Mouse (Mus musculus): ENCODE measurements around the gene Bmp7.

The Bmp7 gene

DNA sequence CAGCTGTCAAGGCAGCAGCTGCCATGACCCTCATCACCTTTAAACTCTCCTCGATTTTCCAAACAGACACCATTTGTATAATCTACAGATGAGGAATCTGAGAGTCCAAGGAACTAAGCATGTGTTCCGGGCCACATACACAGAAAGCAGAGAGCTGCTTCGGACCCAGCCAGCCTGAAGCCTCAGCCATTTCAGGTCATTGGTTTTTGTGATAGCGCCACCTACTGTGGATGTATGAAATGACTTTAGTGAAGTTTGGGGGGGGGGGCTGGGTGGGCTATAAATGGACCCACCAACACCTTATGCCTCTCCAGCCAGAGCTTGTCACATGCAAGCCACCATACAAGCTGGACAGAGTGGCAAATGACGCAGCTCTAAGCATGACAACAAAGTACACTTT is 8.9 kb upstream of the Bmp7 start:
- DNase-seq (ENCODE audit: extremely low read depth, low read depth, low spot score) = no peak

- DNase-seq (ENCODE audit: extremely low read depth, low read depth, low spot score) = no peak
Measured at GRCm38 (mm10) chr2:172940799-172941163, 660 bp upstream of the Bmp7 start.

GRCm38 (mm10) chr2:172939639-172940002 is 500 bp downstream of the Bmp7 start:
- no peak for DNase-seq (ENCODE audit: extremely low read depth, low read depth, low spot score)

DNA sequence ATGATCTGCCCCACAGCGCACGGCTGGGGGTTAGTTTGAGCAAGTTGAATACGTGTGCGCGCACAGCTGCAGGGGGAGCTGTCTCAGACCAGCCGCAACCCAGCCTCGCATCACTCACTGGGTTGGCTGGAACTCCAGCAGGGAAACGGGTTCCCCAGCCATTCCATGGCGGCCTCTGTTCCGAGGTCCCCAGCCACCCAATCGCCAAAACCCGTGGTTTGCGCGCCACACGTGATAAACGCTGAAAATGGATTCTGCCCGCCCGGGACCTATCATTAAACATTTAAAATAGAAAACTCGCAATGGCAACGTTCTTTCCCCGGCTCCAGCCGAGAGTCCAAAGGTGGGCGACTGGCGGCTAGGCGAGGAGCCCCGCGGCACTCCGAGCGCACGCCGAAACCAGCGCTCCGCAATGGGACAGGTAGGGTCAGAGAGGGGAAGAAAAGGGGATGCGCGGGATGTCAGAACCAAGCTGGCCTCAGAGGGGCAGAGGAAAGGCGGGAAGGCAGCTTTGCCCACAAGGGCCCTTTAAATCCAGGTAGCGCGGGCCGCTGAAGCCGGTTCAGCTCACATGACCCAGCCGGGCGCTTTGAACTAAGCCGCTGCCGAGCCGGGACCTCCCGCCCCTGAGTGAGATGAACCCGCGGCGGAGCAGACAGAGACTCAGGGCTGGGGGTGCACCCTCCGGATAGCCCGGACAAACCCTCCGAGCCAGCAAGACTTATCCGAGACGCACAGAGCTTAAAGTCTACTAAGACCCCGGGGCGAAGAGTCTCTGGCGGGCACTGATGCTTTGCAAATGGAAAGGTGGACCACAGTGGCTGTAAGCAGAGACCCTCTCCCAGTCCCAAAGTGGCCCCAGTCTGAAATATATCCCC is 1.1 kb downstream of the Bmp7 start:
- no peak for DNase-seq (ENCODE audit: extremely low read depth, low read depth, low spot score)

GRCm38 (mm10) chr2:172937326-172938190 is 2.6 kb downstream of the Bmp7 start:
- DNase-seq (ENCODE audit: extremely low read depth, low read depth, low spot score) = no peak

GRCm38 (mm10) chr2:172936844-172937243 is 3.3 kb downstream of the Bmp7 start:
- no peak for DNase-seq (ENCODE audit: extremely low read depth, low read depth, low spot score)

DNA sequence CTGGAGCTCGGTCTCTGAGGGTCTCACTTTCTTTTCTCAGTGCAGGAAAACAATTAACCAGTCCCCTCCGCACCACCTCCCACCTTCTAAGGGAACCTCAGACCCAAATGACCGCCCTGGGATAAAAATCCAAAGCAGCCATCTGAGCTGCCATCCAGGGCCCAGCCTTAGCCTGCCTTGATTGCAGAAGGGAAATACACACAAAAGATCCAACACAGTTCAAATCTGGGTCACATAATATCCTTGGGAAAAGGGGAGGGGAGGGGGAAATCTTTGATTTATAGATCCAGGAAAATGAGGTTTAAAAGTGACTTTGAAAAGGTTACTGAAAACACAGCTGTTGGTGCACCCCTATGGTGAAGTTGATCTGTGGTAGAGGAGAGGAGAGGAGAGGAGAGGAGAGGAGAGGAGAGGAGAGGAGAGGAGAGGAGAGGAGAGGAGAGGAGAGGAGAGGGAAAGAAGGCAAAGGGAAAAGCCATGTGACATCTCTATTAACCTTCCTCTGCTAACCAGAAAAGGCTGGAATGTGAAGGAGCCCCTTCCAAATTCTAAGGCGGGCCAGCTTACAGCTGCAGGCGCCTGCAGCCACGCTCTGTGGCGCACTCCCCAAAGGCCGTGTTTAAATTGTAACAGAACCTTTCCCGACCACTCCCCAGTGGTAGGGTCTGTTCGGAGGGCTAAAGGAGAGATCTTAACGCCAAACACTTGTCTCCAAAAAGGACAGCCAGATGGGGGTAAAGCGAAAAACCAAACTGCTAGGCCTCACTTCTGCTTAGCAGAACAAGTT is 4.2 kb downstream of the Bmp7 start:
- no peak for DNase-seq (ENCODE audit: extremely low read depth, low read depth, low spot score)

GRCm38 (mm10) chr2:172934891-172935740 is 5.0 kb downstream of the Bmp7 start:
- DNase-seq (ENCODE audit: extremely low read depth, low read depth, low spot score) = no peak

DNA sequence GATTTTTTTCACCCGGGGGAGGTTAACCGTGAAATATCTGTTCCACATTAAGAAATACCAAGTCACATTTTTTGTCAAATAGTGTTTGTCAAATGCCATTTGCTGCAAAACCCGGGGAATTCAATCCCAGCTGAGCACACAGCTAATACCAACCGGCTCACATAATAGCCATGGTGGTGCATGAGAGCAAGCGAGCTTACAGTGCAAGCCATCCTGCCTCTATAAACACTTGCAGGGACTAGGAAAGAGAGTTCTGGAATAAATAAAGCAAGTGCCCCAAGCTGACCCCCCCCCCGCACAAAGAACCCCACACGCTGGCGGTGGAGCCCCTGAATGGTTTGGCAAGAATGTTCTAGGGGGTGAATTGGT is 5.7 kb downstream of the Bmp7 start:
- DNase-seq (ENCODE audit: extremely low read depth, low read depth, low spot score) = no peak

DNA sequence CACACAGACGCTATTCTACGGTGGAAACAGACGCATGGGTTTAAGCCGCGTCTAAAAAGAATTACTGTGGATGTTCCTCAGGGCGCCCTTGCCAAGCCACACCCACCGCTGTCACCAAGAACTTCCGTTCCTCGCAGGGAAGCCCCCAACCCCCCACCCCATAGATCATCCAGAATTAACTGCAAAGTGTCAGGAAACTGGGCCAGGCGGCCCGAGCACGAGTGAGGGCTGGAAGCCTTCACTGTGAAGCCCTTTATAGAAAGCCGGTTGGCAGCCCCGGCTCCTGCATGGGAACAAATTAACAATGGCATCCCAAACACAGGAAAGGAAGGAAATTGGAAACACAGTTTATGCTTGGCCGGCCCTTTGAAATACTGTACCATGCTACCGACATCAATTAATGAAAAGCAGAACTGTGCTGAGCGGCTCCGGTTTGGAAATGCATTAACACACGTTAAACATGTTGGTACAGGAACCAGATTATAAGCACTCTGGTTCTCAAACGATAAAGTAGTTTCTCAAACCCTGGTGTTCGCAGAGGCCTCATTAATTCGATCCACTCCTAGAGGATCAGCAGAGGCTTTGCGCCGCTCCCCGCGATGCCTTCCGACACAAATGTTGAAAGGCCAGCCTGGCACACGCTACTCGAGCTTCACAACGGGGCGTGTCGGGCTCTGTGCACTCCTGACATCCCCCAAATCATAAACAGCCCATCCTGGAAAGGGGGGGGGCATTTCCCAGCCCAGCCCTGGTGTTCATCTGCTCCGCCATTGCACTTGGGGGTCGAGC is 6.3 kb downstream of the Bmp7 start:
- no peak for DNase-seq (ENCODE audit: extremely low read depth, low read depth, low spot score)

GRCm38 (mm10) chr2:172931137-172931898 is 8.8 kb downstream of the Bmp7 start:
- peak; percentile 72 for DNase-seq (ENCODE audit: extremely low read depth, low read depth, low spot score)

DNA sequence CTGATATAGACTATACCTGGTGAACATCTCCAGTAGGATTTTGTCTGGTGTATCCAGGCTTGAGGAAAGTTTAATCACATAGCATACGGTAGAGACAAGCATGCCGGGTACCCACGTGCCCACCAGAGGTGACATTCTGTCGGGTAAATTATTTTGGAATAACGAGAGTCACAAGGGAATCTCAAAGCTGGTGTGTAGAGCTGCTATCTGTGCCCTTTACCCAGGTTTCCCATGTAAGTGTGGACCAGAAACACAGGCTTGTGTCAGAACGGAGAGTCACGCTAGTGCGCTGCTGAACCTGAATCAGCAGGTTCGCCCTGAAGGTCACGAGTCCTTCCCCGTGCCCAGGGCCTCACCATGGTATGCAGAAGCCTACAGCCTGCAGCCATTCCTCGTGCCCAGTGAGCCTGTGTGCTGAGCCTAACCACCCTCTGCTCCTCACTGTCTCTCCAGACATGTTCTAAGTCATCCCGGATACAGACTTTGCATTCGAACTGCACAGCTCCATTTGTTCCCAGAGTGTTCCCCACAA is 10.2 kb downstream of the Bmp7 start:
- no peak for DNase-seq (ENCODE audit: extremely low read depth, low read depth, low spot score)

DNA sequence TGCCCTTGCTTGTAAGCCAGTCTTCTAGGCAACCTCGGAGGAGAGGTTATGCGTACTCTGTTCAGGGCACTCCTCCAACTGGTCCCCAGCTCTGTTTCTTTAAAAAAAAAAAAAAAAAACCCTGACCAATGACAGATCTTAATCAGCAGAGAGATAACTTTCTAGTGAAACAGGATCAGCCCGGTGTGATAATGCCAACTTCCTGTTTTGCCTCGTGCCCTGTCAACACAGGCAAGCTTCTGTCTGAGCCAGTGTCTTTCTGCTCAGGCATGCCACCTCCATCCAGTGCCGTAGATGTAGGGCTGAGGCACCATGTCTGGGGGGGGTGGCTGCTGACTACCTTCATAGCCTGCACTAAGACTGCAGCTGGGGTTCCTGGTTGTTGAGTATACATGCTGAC is 12.5 kb downstream of the Bmp7 start:
- DNase-seq (ENCODE audit: extremely low read depth, low read depth, low spot score) = no peak

DNA sequence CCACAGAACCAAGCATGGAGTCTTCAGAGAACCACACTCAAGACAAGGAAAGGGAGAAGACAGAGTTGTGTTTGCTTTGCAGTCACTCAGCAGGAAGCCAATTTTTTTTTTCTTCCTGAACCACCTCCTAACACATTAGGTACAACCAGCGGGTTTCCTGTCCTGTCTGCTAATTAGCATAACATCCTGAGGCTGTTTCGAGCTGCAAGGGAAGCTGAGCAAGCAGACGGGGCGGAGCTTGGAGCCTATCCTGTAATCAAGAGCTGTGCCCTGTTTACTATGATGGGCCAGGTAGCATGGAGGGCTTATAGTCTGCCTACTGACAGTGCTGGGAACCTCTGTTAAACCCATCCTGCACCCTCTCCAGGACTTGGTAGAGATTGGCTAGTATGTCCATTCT is 13.8 kb downstream of the Bmp7 start:
- DNase-seq (ENCODE audit: extremely low read depth, low read depth, low spot score) = no peak

DNA sequence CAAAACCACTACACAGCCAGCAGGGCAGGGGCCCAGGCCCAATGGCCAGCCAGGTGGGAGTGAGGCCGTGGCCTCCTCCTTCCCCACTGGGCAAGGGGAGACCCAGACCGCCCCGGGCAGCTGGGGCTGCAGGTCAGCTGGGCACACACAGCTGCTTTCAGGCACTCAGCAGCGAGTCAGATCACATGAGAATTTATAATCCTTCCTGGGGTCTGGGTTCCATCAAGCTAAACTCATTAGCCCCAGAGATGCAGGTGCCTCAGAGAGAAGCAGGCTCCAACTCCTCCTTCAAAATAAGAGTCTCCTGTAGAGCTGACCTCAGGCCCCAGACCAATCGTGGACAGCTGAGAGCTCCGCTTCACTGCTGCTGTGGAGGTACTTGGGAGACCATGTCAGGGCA is 15.2 kb downstream of the Bmp7 start:
- DNase-seq (ENCODE audit: extremely low read depth, low read depth, low spot score) = no peak

- no peak for DNase-seq (ENCODE audit: extremely low read depth, low read depth, low spot score)
Measured at GRCm38 (mm10) chr2:172923198-172923597, 16.9 kb downstream of the Bmp7 start.

DNA sequence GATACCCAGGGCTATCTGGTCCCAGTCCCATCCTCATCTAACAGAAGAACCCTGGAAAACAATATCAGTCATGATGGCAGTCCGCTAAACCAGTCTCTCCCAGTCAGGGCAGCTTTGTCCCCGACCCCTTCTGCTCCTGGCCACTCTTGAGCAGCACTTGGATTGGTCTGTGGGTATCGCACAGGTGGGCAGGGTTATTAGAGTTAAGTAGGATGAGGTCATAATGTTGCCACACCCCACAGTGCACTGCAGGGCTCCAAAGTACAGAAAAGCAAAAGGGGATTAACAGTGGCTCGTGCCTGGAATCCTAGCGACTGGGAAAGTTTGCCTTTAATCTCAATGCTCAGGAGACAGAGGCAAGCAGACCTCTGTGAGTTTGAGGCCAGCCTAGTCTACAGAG is 17.5 kb downstream of the Bmp7 start:
- no peak for DNase-seq (ENCODE audit: extremely low read depth, low read depth, low spot score)

DNA sequence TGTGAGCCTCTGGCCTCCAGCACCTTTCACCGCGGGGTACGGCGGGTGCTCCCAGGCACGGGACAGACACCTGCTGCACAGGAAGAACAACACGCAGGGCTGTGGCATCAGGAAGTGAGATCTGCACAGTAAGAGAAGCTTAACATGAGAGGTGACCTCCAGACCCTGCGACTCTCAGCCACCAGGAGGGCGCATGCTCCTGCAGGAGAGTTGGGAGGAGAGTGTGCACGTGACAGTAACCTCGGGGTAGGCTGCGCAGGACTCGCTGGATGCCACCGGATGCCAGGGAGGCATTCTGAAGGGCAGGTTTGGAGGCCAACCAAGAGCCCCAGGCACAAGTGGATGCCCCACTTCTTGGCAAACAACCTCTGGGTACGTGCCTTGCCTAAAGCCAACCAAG is 26.1 kb downstream of the Bmp7 start:
- DNase-seq (ENCODE audit: extremely low read depth, low read depth, low spot score) = no peak

GRCm38 (mm10) chr2:172911715-172912114 is 28.4 kb downstream of the Bmp7 start:
- DNase-seq (ENCODE audit: extremely low read depth, low read depth, low spot score) = no peak
